Mouse (Mus musculus) hindbrain, embryonic 16.5 days (tissue): ENCODE measurements around the gene Man1a. TPM values are rescaled to one million over a fixed set of nuclear protein-coding genes. Genes with fewer than 3 reads are reported as not detected.
A peak's percentile ranks its signal among the peaks of the same experiment; 100 is the strongest.

Source experiments
- ATAC-seq: fragments of 200-750 bp; cut with Nextera tagmentation; 2 replicates; pipeline ENCODE4 v1.8.0; 2017; ENCODE audit warnings: moderate TSS enrichment, moderate library complexity
- H3K27ac ChIP-seq: fragments of 300-500 bp; sonication (generic); 2 replicates; pipeline ENCODE4 v1.5.1; 2014; ENCODE audit warnings: low read depth, mild to moderate bottlenecking, control low read depth, low read length, moderate library complexity
- H3K27me3 ChIP-seq: fragments of 300-500 bp; sonication (generic); replicated peaks from 2 replicates; pipeline ENCODE4 v1.6.1; 2014; ENCODE audit warnings: low read length; ENCODE audit not compliant: control insufficient read depth, insufficient read depth
- H3K36me3 ChIP-seq: fragments of 300-500 bp; sonication (generic); 2 replicates; pipeline ENCODE4 v1.6.1; 2014; ENCODE audit warnings: mild to moderate bottlenecking, low read length, moderate library complexity, mixed read lengths; ENCODE audit not compliant: control insufficient read depth, insufficient read depth
- H3K4me1 ChIP-seq: fragments of 300-500 bp; sonication (generic); 2 replicates; pipeline ENCODE4 v1.6.1; 2014; ENCODE audit warnings: low read depth, low read length; ENCODE audit not compliant: control insufficient read depth, insufficient read depth
- H3K4me2 ChIP-seq: fragments of 300-500 bp; sonication (generic); 2 replicates; pipeline ENCODE4 v1.6.1; 2014; ENCODE audit warnings: mild to moderate bottlenecking, low read length, control low read depth, moderate library complexity
- H3K4me3 ChIP-seq: fragments of 300-500 bp; sonication (generic); 2 replicates; pipeline ENCODE4 v1.5.1; 2014; ENCODE audit warnings: mild to moderate bottlenecking, low read length, control low read depth, moderate library complexity
- H3K9ac ChIP-seq: fragments of 300-500 bp; sonication (generic); 2 replicates; pipeline ENCODE4 v1.6.1; 2014; ENCODE audit warnings: low read depth, mild to moderate bottlenecking, control low read depth, low read length, moderate library complexity
- H3K9me3 ChIP-seq: fragments of 300-500 bp; sonication (generic); 2 replicates; pipeline ENCODE4 v1.6.1; 2014; ENCODE audit warnings: mild to moderate bottlenecking, low read length, moderate library complexity; ENCODE audit not compliant: control insufficient read depth
- WGBS: fragments of 180-500 bp; shearing (Covaris S2); extraction: QIAGEN DNeasy Blood & Tissue Kit; methylation state at CpG from one replicate; pipeline ENCODE4 v1.1.7; 2014; 5-methylcytosine and 5-hydroxymethylcytosine counted together
- polyA plus RNA-seq: library from polyadenylated mRNA; unstranded; fragments of >200 nt; fragmentation: Nextera tagmentation; extraction: Ambion mirVana; gene quantifications from 2 replicates; pipeline ENCODE4 v1.2.1, GENCODE M21; 2015

The Man1a gene
- polyA plus RNA-seq, 1 experiment from 2014 or later: 4.1 TPM

DNA sequence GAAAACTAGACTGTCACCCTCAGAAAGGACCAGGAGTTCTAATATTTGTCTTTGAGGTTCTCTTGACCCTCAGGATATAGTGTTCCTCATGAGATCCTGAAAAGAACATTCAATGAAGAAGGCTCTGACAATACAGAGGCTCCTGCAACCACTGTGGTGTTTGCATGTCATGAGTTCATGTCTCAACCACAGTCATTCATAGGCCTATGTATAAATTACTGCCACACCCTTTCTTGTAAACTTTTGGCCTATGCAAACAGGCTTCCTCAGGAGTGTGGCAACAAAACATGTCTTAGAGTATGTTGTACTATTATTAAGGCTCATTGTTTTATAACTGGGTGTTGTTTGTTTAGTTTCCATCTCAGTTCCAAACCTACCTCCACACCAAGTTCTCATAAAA is 9.7 kb downstream of the Man1a start:
- Histone ChIP-seq H3K4me1 (no peaks in the 10 kb centered on the region), H3K36me3 (no peaks in the 10 kb centered on the region), H3K4me3 (no peak overlapping the region), H3K9ac (no peak overlapping the region), H3K4me2 (no peak overlapping the region), H3K27ac (no peak overlapping the region), H3K9me3 (no peaks in the 10 kb centered on the region), H3K27me3 (no peaks in the 10 kb centered on the region)
- ATAC-seq: no peak

GRCm38 (mm10) chr10:54063551-54064260 is 12.7 kb downstream of the Man1a start:
- H3K36me3 ChIP-seq: no peaks in the 10 kb centered on the region
- no peak overlapping the region for H3K9ac ChIP-seq
- ATAC-seq: no peak
- no peaks in the 10 kb centered on the region for H3K27me3 ChIP-seq
- H3K4me2 ChIP-seq: no peak overlapping the region
- H3K27ac ChIP-seq: no peak overlapping the region
- H3K4me1 ChIP-seq: no peaks in the 10 kb centered on the region
- H3K9me3 ChIP-seq: no peaks in the 10 kb centered on the region
- 54% methylated on average over 8 of the region's 8 CpGs for WGBS
- no peak overlapping the region for H3K4me3 ChIP-seq

GRCm38 (mm10) chr10:54062835-54063234 is 13.6 kb downstream of the Man1a start:
- H3K4me3 ChIP-seq: no peak overlapping the region
- 84% methylated on average over 11 of the region's 11 CpGs for WGBS
- H3K4me1 ChIP-seq: no peaks in the 10 kb centered on the region
- H3K36me3 ChIP-seq: no peaks in the 10 kb centered on the region
- no peak overlapping the region for H3K9ac ChIP-seq
- no peaks in the 10 kb centered on the region for H3K27me3 ChIP-seq
- ATAC-seq: no peak
- no peak overlapping the region for H3K4me2 ChIP-seq
- H3K9me3 ChIP-seq: no peaks in the 10 kb centered on the region
- no peak overlapping the region for H3K27ac ChIP-seq

DNA sequence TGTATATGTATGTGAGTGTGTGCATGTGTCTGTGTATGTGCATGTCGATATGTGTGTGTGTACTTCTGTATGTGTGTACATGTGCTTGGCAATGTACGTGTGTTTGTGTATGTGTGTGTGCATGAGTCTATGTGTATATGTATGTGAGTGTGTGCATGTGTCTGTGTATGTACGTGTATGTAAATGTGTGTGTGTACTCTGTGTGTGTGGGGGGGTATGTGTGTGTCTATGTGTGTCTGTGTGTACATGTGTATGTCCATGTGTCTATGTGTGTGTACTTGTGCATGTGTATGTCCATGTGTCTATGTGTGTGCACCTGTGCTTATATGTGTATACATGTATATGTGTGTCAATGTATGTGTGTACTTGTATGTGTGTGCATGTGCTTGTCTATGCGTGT is 15.2 kb downstream of the Man1a start:
- Histone ChIP-seq H3K36me3 (no peaks in the 10 kb centered on the region), H3K4me3 (no peak overlapping the region), H3K4me2 (no peak overlapping the region), H3K27ac (no peak overlapping the region), H3K9ac (no peak overlapping the region), H3K27me3 (no peaks in the 10 kb centered on the region), H3K4me1 (no peaks in the 10 kb centered on the region), H3K9me3 (no peaks in the 10 kb centered on the region)
- no peak for ATAC-seq
- WGBS: 95% methylated on average over 4 of the region's 4 CpGs

DNA sequence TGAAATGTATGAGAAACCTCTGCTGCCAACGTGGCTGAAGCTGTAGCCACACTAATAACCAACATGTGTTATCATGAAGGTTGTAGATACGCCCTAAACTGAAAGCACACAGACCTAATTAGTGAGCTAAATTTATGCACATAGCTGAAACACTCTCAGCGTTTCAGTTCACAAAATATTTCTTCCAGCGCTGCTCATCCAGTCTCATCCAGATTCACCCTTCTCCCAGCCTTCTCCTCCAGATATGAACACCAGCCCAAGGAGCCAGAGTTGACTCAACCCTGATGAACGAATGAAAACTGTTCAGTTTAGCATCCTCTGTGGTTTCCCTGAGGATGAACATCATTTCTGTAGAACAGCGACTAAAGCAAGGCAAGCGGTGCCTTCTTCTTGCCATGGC is 15.8 kb downstream of the Man1a start:
- Histone ChIP-seq H3K4me1 (no peaks in the 10 kb centered on the region), H3K4me2 (no peak overlapping the region), H3K9ac (no peak overlapping the region), H3K4me3 (no peak overlapping the region), H3K36me3 (no peaks in the 10 kb centered on the region), H3K27me3 (no peaks in the 10 kb centered on the region), H3K9me3 (no peaks in the 10 kb centered on the region), H3K27ac (no peak overlapping the region)
- ATAC-seq: no peak
- WGBS: 84% methylated on average over 7 of the region's 7 CpGs

GRCm38 (mm10) chr10:54059679-54060249 is 16.6 kb downstream of the Man1a start:
- H3K27me3 ChIP-seq: no peaks in the 10 kb centered on the region
- H3K9ac ChIP-seq: no peak overlapping the region
- no peaks in the 10 kb centered on the region for H3K36me3 ChIP-seq
- WGBS: 48% methylated on average over 6 of the region's 6 CpGs
- H3K4me2 ChIP-seq: no peak overlapping the region
- H3K4me3 ChIP-seq: no peak overlapping the region
- ATAC-seq: peak; percentile 71
- no peak overlapping the region for H3K27ac ChIP-seq
- no peaks in the 10 kb centered on the region for H3K9me3 ChIP-seq
- H3K4me1 ChIP-seq: no peaks in the 10 kb centered on the region

GRCm38 (mm10) chr10:54059092-54059496 is 17.3 kb downstream of the Man1a start:
- peak; percentile 29; the same call in 1 of the 2 replicates for ATAC-seq
- WGBS: 7% methylated on average over 3 of the region's 3 CpGs
- no peaks in the 10 kb centered on the region for H3K9me3 ChIP-seq
- no peak overlapping the region for H3K9ac ChIP-seq
- H3K4me2 ChIP-seq: no peak overlapping the region
- no peaks in the 10 kb centered on the region for H3K36me3 ChIP-seq
- H3K27me3 ChIP-seq: no peaks in the 10 kb centered on the region
- H3K27ac ChIP-seq: no peak overlapping the region
- no peaks in the 10 kb centered on the region for H3K4me1 ChIP-seq
- H3K4me3 ChIP-seq: no peak overlapping the region

DNA sequence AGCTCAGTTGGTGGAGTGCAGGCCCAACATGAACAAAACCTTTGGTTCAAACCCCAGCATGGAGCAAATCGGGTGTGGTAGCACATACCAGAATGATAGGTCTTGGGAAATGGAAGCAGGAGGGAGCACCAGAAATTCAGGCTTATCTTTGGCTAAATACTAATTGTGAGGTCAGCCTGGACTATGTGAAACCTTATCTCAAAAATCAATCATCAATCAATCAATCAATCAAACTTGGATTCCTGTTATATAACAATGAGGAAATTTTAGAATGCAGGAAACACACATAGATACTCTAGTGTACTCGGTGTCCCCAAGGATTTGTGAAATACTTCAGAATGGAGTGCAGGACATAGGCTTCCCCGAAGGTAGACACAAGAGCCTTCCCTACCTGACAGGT is 17.8 kb downstream of the Man1a start:
- 80% methylated on average over 3 of the region's 3 CpGs for WGBS
- ATAC-seq: no peak

GRCm38 (mm10) chr10:54054188-54054587 is 22.2 kb downstream of the Man1a start:
- H3K36me3 ChIP-seq: no peaks in the 10 kb centered on the region
- no peaks in the 10 kb centered on the region for H3K9me3 ChIP-seq
- no peak overlapping the region for H3K27ac ChIP-seq
- no peak overlapping the region for H3K9ac ChIP-seq
- H3K4me2 ChIP-seq: no peak overlapping the region
- no peaks in the 10 kb centered on the region for H3K27me3 ChIP-seq
- 82% methylated on average over 4 of the region's 4 CpGs for WGBS
- no peaks in the 10 kb centered on the region for H3K4me1 ChIP-seq
- ATAC-seq: no peak
- no peak overlapping the region for H3K4me3 ChIP-seq

More for the DNA sequence above, 17.8 kb downstream of the Man1a start:
- Histone ChIP-seq H3K27ac (no peak overlapping the region), H3K9me3 (no peaks in the 10 kb centered on the region), H3K4me1 (no peaks in the 10 kb centered on the region), H3K4me2 (no peak overlapping the region), H3K27me3 (no peaks in the 10 kb centered on the region), H3K36me3 (no peaks in the 10 kb centered on the region), H3K4me3 (no peak overlapping the region), H3K9ac (no peak overlapping the region)
